11 mouse cellular contexts compared by ENCODE assay signal in the genomic region with DNA sequence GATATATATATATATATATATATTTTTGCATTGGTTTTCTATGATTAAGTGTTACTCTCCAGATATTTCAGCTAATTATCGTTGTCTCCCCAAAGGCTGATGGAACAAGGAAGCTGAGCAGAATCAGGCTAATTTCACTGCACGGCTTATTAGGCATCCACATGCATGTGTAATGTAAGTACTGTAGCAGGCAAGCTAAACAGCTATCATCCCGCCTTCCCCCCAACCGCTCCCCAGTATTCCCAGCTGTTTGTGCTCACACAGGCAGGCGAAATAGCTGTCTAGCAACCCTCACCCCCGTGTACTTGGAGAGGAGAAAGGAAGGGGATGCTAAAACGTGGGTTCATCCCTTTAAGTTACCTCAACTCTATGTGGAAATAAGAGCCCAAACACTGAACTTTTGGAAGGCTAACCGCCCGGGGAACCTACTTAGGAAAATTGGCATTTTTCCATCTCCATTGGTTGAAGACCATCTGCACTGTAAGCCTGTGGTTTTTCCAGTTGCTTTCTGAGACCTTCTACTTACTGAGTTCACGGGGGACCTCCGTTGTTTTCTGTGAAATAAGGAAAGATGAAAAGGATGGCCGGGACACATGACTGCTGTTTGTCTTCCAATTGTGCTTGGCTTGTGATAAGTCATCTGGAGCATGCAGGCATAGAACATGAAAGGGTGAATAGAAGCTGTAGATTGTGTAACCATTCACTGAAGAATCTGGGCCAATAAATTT.
DNase-seq lines count a peak whose midpoint lies in the region; ATAC-seq and TF ChIP-seq lines count a peak whose summit lies in the region.
"Had no signal": no experiment of that assay in that cellular context is flagged by ENCODE, and none has a peak within 500 bp of the region (broad histone marks: within the 10 kb centered on the region; RNA-seq: fewer than 3 reads in every experiment).

No protein-coding gene starts in this region.

- peak; percentile 78; the same call in 1 of the 2 replicates for ATAC-seq in hindbrain, embryonic 15.5 days (ENCODE audit: low FRiP score, low read depth)
- no peak for ATAC-seq in midbrain, embryonic 14.5 days (ENCODE audit: low FRiP score, low TSS enrichment)
- ATAC-seq in inflammation-experienced regulatory T-cells, adult 6 months = no peak
- ATAC-seq: CD4-positive, CD25-positive, alpha-beta regulatory T cell, adult 4 months had no signal

- H3K4me3 ChIP-seq in kidney, adult 2 months (ENCODE audit: insufficient read depth, low read depth, low read length) = no peak overlapping the region
- H3K4me3 ChIP-seq in hindbrain, embryonic 15.5 days = no peak overlapping the region
- H3K4me3 ChIP-seq in midbrain, embryonic 14.5 days (replicated peaks; ENCODE audit: low read depth, low read length) = no peak overlapping the region
- H3K4me3 ChIP-seq: gastrocnemius, adult 2 months had no signal

- DNase-seq in kidney, adult 2 months = peak; percentile 3
- no peak for DNase-seq in kidney, adult 11 months
- peak; percentile 86 for DNase-seq in brain, embryonic 14.5 days (ENCODE audit: low read depth)
- DNase-seq in midbrain, embryonic 14.5 days = peak; percentile 49
- no peak for DNase-seq in adrenal gland, adult 8-10 months
- DNase-seq in MN1 (ENCODE audit: low spot score) = no peak
- DNase-seq: thymus, adult 18-20 months had no signal

- no peaks in the 10 kb centered on the region for H3K36me3 ChIP-seq in kidney, adult 2 months (ENCODE audit: control insufficient read depth, insufficient read depth, low read length)
- H3K36me3 ChIP-seq in hindbrain, embryonic 15.5 days = no peaks in the 10 kb centered on the region
- no peaks in the 10 kb centered on the region for H3K36me3 ChIP-seq in midbrain, embryonic 14.5 days (ENCODE audit: control insufficient read depth, insufficient read depth, low read length)

- H3K27me3 ChIP-seq in kidney, adult 2 months (replicated peaks; ENCODE audit: control insufficient read depth, insufficient read depth, low read length) = no peaks in the 10 kb centered on the region
- no peaks in the 10 kb centered on the region for H3K27me3 ChIP-seq in hindbrain, embryonic 15.5 days
- no peaks in the 10 kb centered on the region for H3K27me3 ChIP-seq in midbrain, embryonic 14.5 days (ENCODE audit: control insufficient read depth, insufficient read depth, low read length)

- H3K4me2 ChIP-seq in hindbrain, embryonic 15.5 days = peak overlapping the region; percentile 24; the same call in 1 of the 2 replicates
- H3K4me2 ChIP-seq in midbrain, embryonic 14.5 days (ENCODE audit: low read length) = no peak overlapping the region

- H3K9ac ChIP-seq in hindbrain, embryonic 15.5 days = no peak overlapping the region
- no peak overlapping the region for H3K9ac ChIP-seq in midbrain, embryonic 14.5 days (replicated peaks; ENCODE audit: low read length)

- no peaks in the 10 kb centered on the region for H3K4me1 ChIP-seq in kidney, adult 2 months (ENCODE audit: control insufficient read depth, insufficient read depth, low read length)
- peaks cover 18% of the 10 kb centered on the region for H3K4me1 ChIP-seq in hindbrain, embryonic 15.5 days (replicated peaks)
- peaks cover 6% of the 10 kb centered on the region for H3K4me1 ChIP-seq in midbrain, embryonic 14.5 days (ENCODE audit: control insufficient read depth, insufficient read depth, low read length)

- no peak for TF ChIP-seq POLR2A in kidney, adult 2 months (IDR thresholded peaks at IDR 0.05; ENCODE audit: low read depth, low read length)
- no peak for TF ChIP-seq POLR2A in brain, embryonic 14.5 days (IDR thresholded peaks at IDR 0.05; ENCODE audit: borderline replicate concordance, extremely low read depth, insufficient read depth, insufficient read length, poor library complexity, severe bottlenecking)

- no peak overlapping the region for H3K27ac ChIP-seq in kidney, adult 2 months (ENCODE audit: insufficient read depth, low read depth, low read length)
- H3K27ac ChIP-seq in hindbrain, embryonic 15.5 days (replicated peaks) = 0 out of 2 replicates have a peak overlapping the region, but pooled peaks have one; percentile 43
- no peak overlapping the region for H3K27ac ChIP-seq in midbrain, embryonic 14.5 days (replicated peaks; ENCODE audit: low read depth, low read length)
- H3K27ac ChIP-seq: gastrocnemius, adult 2 months had no signal

- 32% methylated on average over 12 of the region's 12 CpGs for WGBS in kidney, adult 2 months
- 34% methylated on average over 12 of the region's 12 CpGs for WGBS in hindbrain, embryonic 15.5 days
- WGBS in midbrain, embryonic 14.5 days = 56% methylated on average over 12 of the region's 12 CpGs

- H3K9me3 ChIP-seq in hindbrain, embryonic 15.5 days = no peaks in the 10 kb centered on the region
- H3K9me3 ChIP-seq in midbrain, embryonic 14.5 days (ENCODE audit: control insufficient read depth, low read length) = no peaks in the 10 kb centered on the region

- no peak for TF ChIP-seq CTCF in kidney, adult 2 months (conservative IDR thresholded peaks at IDR 0.05; ENCODE audit: insufficient read depth, insufficient read length, low read depth, low read length)
- no peak for TF ChIP-seq CTCF in brain, embryonic 14.5 days (IDR thresholded peaks at IDR 0.05; ENCODE audit: borderline replicate concordance, extremely low read depth, insufficient read depth, insufficient read length)

Comparison
In these comparisons a context has a peak if more than half of its experiments do, and no peak if none do; other contexts are left out.
1. DNase-seq: peak in kidney, adult 2 months (single experiment), brain, embryonic 14.5 days (single experiment) and midbrain, embryonic 14.5 days (single experiment); none in kidney, adult 11 months (single experiment), adrenal gland, adult 8-10 months (single experiment) and MN1 (single experiment).